In the genomic region with DNA sequence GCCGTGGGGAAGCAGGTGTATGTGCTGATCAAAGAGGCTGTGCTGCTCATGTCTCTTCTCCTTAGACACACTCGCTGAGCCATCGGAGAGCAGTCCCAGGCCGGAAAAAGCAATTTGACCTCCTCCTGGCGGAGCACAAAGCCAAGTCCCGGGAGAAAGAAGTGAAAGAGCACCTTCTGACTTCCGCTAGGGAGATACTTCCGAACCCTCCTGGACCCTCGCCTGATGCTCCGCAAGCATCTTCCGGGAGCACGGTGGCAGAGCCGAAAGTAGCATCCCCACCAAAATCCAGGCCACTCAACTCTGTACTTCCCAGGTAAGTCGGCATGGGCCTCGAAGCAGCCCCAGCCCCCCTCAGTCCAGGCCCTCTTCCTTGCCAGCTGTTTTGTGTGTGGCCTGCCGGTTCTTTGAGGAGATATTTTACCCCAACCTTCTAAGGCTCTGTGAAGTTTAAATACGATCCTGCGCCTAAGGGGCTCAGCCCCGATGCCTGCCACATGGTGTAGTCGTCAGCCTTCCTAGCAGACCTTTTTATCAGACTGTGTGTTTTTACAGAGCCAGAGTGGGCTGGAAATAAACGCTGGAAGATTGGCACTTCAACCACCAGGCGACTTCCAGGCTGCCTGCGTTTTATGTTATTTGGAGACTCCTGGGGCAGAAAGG, we compare ENCODE assay signal across 12 mouse cellular contexts. TPM values are rescaled to one million over a fixed set of nuclear protein-coding genes. Genes with fewer than 3 reads are reported as not detected.
DNase-seq lines count a peak whose midpoint lies in the region; ATAC-seq and TF ChIP-seq lines count a peak whose summit lies in the region.
"Had no signal": no experiment of that assay in that cellular context is flagged by ENCODE, and none has a peak within 500 bp of the region (broad histone marks: within the 10 kb centered on the region; RNA-seq: fewer than 3 reads in every experiment).

No protein-coding gene starts in this region.

- ATAC-seq in hindbrain, postnatal 0 days = no peak
- ATAC-seq in midbrain, embryonic 16.5 days = peak; percentile 30; the same call in 1 of the 2 replicates

- peak; percentile 39 for DNase-seq in hindbrain, embryonic 10.5 days (ENCODE audit: low spot score)
- DNase-seq in hindbrain, postnatal 0 days (ENCODE audit: low spot score) = no peak
- peak; percentile 67 for DNase-seq in forelimb bud, embryonic 11.5 days (ENCODE audit: low read depth, low spot score)
- DNase-seq in cerebellum, postnatal 14 days = no peak
- no peak for DNase-seq in urinary bladder, postnatal 36 days (ENCODE audit: low spot score in 2 of 2)
- no peak for DNase-seq in thymus, postnatal 4 days
- DNase-seq: cerebellum, adult 9-10 months had no signal

- no peak overlapping the region for H3K4me2 ChIP-seq in hindbrain, postnatal 0 days (ENCODE audit: low read depth, low read length)
- peak overlapping the region; percentile 52 for H3K4me2 ChIP-seq in midbrain, embryonic 16.5 days (ENCODE audit: low read length)

- peak overlapping the region; percentile 66; the same call in 1 of the 2 replicates for H3K27ac ChIP-seq in hindbrain, embryonic 10.5 days
- no peak overlapping the region for H3K27ac ChIP-seq in hindbrain, postnatal 0 days
- H3K27ac ChIP-seq in cortical plate, adult 2 months (ENCODE audit: insufficient read depth, low read length) = no peak overlapping the region
- H3K27ac ChIP-seq in midbrain, embryonic 16.5 days (ENCODE audit: low read length) = no peak overlapping the region
- H3K27ac ChIP-seq: lung, embryonic 15.5 days had no signal

- no peak for TF ChIP-seq CTCF in hindbrain, postnatal 0 days (IDR thresholded peaks at IDR 0.05; ENCODE audit: low read depth)
- TF ChIP-seq CTCF in cortical plate, adult 2 months (IDR thresholded peaks at IDR 0.05; ENCODE audit: extremely low read depth, insufficient read depth, low read length) = no peak

- 0 out of 2 replicates have a peak, but pooled peaks cover 6% of the 10 kb centered on the region for H3K36me3 ChIP-seq in hindbrain, embryonic 10.5 days
- H3K36me3 ChIP-seq in hindbrain, postnatal 0 days (ENCODE audit: insufficient read depth, low read length) = no peaks in the 10 kb centered on the region
- no peaks in the 10 kb centered on the region for H3K36me3 ChIP-seq in midbrain, embryonic 16.5 days (ENCODE audit: control insufficient read depth, insufficient read depth, low read length)
- H3K36me3 ChIP-seq: lung, embryonic 15.5 days had no signal

- 22% methylated on average over 23 of the region's 23 CpGs for WGBS in hindbrain, embryonic 10.5 days
- WGBS in hindbrain, postnatal 0 days = 53% methylated on average over 23 of the region's 23 CpGs
- WGBS in midbrain, embryonic 16.5 days = 28% methylated on average over 23 of the region's 23 CpGs

- peak overlapping the region; percentile 48 for H3K4me3 ChIP-seq in hindbrain, embryonic 10.5 days
- H3K4me3 ChIP-seq in hindbrain, postnatal 0 days (ENCODE audit: low read length) = no peak overlapping the region
- H3K4me3 ChIP-seq in cortical plate, adult 2 months (ENCODE audit: insufficient read depth, low read length) = peak overlapping the region; percentile 17
- no peak overlapping the region for H3K4me3 ChIP-seq in midbrain, embryonic 16.5 days (ENCODE audit: low read depth, low read length)
- H3K4me3 ChIP-seq: lung, embryonic 15.5 days had no signal

- no peak overlapping the region for H3K9ac ChIP-seq in hindbrain, postnatal 0 days (replicated peaks; ENCODE audit: low read length)
- peak overlapping the region; percentile 47 for H3K9ac ChIP-seq in midbrain, embryonic 16.5 days (ENCODE audit: low read depth, low read length)
- H3K9ac ChIP-seq: lung, embryonic 15.5 days had no signal

- peaks cover 37% of the 10 kb centered on the region for H3K4me1 ChIP-seq in hindbrain, embryonic 10.5 days (replicated peaks)
- H3K4me1 ChIP-seq in hindbrain, postnatal 0 days (ENCODE audit: insufficient read depth, low read length) = peaks cover 17% of the 10 kb centered on the region
- peaks cover 10% of the 10 kb centered on the region for H3K4me1 ChIP-seq in cortical plate, adult 2 months (ENCODE audit: control insufficient read depth, insufficient read depth, low read length)
- H3K4me1 ChIP-seq in midbrain, embryonic 16.5 days (ENCODE audit: control insufficient read depth, insufficient read depth, low read length) = peaks cover 34% of the 10 kb centered on the region

- TF ChIP-seq POLR2A in cortical plate, adult 2 months (IDR thresholded peaks at IDR 0.05; ENCODE audit: extremely low read depth, insufficient read depth, low read length) = no peak

- no peaks in the 10 kb centered on the region for H3K9me3 ChIP-seq in hindbrain, embryonic 10.5 days
- H3K9me3 ChIP-seq in hindbrain, postnatal 0 days (ENCODE audit: low read length) = no peaks in the 10 kb centered on the region
- H3K9me3 ChIP-seq in midbrain, embryonic 16.5 days (replicated peaks; ENCODE audit: control insufficient read depth, low read length, poor library complexity, severe bottlenecking) = 0 out of 2 replicates have a peak, but pooled peaks cover 3% of the 10 kb centered on the region
- H3K9me3 ChIP-seq: lung, embryonic 15.5 days had no signal

- H3K27me3 ChIP-seq in hindbrain, embryonic 10.5 days (ENCODE audit: insufficient read depth, poor library complexity, severe bottlenecking) = peaks cover 34% of the 10 kb centered on the region
- no peaks in the 10 kb centered on the region for H3K27me3 ChIP-seq in hindbrain, postnatal 0 days (ENCODE audit: insufficient read depth, low read length)
- no peaks in the 10 kb centered on the region for H3K27me3 ChIP-seq in midbrain, embryonic 16.5 days (ENCODE audit: control insufficient read depth, insufficient read depth, low read depth, low read length)
- H3K27me3 ChIP-seq: lung, embryonic 15.5 days had no signal

RNA-seq across cellular contexts. Expression of gene Efcab10, which starts 48.8 kb away (rescaled TPM):
- 0.93 and 2.8 TPM in 2 replicates for polyA plus RNA-seq in hindbrain, embryonic 10.5 days (2016; fragmentation: Nextera tagmentation; extraction: Ambion mirVana)
- not detected in 2 replicates for total RNA-seq in hindbrain, postnatal 0 days (2014; rRNA removed)
- polyA plus RNA-seq in hindbrain, postnatal 0 days (2015; fragmentation: Nextera tagmentation; extraction: Ambion mirVana) = 7.5 and 8.8 TPM in 2 replicates
- polyA plus RNA-seq in cortical plate, adult 2 months (2012; rRNA removed) = 3.4 and 3.5 TPM in 2 replicates
- polyA plus RNA-seq in midbrain, embryonic 16.5 days (2015; fragmentation: Nextera tagmentation; extraction: Ambion mirVana) = 2.7 and 3.0 TPM in 2 replicates
- total RNA-seq: granulocyte monocyte progenitor cell, adult 5-6 weeks; neutrophil, adult 5-6 weeks had no signal

Comparison
In these comparisons a context has a peak if more than half of its experiments do, and no peak if none do; other contexts are left out.
1. DNase-seq: peak in hindbrain, embryonic 10.5 days (single experiment) and forelimb bud, embryonic 11.5 days (single experiment); none in hindbrain, postnatal 0 days (single experiment), cerebellum, postnatal 14 days (0 of 2), urinary bladder, postnatal 36 days (0 of 2) and thymus, postnatal 4 days (single experiment).
2. H3K4me3 ChIP-seq: peak in hindbrain, embryonic 10.5 days (single experiment) and cortical plate, adult 2 months (single experiment); none in hindbrain, postnatal 0 days (single experiment) and midbrain, embryonic 16.5 days (single experiment).